Mouse (Mus musculus): ENCODE measurements around the gene Gatad1. TPM values are rescaled to one million over a fixed set of nuclear protein-coding genes. Genes with fewer than 3 reads are reported as not detected.
A peak's percentile ranks its signal among the peaks of the same experiment; 100 is the strongest.
"Not testable (repeated sequence)": the region's sequence is repeated elsewhere in the genome, so short reads cannot be mapped to it uniquely, and the experiment has no call there.

Gene Gatad1
- total RNA-seq, 2 experiments from 2014 or later = 100.0 to 107 TPM

DNA sequence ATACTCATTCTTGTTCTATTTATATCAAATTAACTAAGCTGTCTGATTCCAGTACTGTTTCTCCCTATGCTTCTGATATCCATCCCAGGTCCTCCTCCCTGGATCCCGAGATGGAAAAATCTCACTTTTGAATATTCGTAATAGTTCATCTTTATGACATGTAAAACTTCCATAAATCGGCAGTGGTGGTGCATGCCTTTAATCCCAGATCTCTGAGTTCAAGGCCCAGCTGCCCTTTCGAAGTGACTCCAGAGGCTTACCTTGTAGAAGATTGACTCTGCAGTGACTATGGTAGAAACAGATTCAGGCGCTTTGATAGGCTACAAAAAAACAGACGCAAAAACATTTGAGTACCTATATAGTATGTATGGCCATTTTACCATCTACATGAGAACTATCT, 12.4 kb downstream of the Gatad1 start:
- DNase-seq = no peak
- intact Hi-C loops (cut with DNase I) = loop anchor here (5.0 to 10.0 kb wide), 2 partner anchors 88 to 550 kb away; partner anchors contain the start of gene Mterf1b

DNA sequence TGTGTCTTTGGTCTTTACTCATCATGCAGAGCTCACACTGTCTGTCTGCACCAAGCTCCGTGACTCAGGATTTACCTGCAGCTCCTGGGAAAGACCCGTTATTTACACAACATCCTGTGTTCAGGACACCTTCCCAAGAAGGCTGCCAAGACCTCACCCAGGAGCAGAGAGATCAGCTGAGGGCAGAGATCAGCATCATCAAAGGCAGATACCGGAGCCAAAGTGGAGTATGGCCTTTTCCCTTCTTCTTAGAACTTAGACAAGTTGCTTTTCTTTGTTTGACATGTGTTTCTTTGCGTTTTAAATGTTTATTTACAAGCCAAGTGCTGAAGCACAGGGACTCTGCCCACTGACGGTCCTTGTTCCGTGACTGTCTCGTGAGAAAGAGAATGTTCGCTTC, 21.7 kb downstream of the Gatad1 start:
- no peak for DNase-seq

DNA sequence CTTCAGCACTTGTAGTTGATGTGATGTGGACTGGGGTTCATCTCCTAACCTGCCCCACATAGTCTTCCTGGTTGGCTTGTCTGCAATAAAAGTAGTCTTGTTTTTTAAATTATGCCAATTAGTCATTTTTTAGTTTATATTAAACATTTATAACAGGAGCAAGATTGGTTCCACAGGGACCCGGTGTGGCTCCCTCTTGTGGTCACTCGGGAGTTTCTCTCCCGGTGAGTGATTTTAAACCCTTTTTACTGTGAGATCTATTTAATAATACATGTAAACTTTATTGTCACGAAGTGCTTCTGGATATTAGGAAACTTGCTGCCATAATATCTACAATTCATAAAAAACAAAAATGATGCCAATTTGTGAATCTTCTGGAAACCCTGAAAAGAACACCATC, 23.0 kb downstream of the Gatad1 start:
- DNase-seq = no peak
- intact Hi-C loops (cut with DNase I) = no loop called here

More for the DNA sequence above, 21.7 kb downstream of the Gatad1 start:
- intact Hi-C loops (cut with DNase I) = no loop called here

DNA sequence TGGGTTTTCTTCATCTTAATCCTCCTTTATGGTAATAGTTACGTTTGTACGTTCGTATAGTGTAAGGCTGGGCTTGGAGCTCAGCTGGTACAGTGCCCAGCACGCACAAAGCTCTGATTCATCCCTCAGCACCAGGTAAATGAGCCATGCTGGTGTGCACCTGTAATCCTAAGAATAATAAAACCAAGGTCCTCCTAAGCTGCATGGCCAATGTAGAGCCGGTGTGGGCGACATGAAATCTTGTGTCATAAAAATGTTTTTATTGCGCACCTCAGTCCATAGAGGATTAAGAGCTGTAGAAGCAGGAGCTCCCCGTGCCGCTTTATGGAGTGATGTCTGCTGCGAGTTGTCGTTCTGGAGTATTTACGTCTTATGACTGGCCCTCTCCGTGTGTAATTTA, 23.7 kb downstream of the Gatad1 start:
- intact Hi-C loops (cut with DNase I) = no loop called here
- DNase-seq = no peak

DNA sequence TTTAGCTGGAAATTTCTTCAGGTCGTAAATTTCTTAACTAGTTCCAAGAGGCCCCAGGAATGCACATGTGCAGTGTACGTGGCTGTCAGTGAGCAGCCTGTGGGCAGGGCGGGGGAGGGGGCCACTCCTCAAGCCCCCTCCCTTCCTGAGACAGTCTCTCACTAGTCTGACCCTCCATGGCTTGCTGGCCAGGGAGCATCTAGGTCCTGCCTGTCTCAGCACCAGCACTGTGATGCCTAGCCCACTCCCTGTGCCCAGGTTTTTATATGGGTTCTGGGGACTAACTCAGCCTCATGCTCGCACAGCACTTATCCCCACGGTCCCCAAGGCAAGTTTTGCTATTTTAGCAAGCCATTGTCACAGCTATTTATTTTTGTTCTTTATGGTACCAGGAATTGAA, 24.7 kb downstream of the Gatad1 start:
- no peak for DNase-seq
- intact Hi-C loops (cut with DNase I) = no loop called here

DNA sequence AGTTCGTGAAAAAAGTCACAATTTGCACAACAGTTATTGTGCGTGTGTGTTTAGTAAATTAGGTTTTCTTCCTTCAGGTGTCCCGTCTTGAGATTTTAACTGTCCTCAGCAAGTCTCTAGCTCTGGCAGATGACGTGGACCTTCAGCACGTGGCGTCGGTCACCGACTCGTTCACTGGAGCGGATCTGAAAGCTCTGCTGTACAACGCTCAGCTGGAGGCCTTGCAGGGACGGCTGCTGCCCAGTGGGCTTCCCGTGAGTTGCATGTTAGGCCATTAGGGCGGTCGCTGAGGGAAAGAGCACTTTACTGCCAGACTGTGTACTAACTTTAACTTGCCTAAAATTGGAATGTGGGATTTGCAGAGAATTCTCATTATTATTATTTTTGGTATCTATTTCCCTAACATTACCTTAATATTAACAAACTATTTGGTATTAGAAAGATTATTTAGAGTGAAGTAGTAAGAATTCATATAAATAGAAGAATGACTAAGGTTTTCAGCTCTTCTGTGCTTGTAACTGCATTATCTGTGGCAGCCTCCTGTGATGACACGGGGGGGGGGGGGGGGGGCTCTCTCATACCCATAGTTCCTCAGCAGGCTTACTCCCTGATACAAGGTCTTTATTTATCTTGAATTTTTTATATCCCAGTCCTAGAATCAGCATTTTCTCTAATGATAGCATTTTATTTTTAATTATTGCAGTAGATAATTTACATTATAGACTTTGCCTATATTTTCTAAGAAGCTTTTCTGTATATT, 25.3 kb downstream of the Gatad1 start:
- intact Hi-C loops (cut with DNase I) = no loop called here
- DNase-seq = no peak

DNA sequence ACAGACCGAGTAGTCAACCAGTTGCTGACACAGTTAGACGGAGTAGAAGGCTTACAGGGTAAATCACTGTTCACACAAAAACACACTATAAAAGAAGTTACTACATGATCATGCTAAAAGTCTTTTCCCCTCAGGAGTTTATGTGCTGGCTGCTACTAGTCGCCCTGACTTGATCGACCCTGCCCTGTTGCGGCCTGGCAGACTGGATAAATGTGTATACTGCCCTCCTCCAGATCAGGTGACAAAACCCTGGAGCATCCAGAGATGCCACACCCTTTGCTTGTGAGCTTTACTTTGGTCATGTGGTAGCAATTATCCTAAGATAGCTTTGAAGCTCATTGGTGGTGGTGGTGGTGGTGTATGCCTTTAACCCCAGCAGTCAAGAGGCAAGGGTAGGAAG, 26.9 kb downstream of the Gatad1 start:
- no peak for DNase-seq
- intact Hi-C loops (cut with DNase I) = no loop called here

DNA sequence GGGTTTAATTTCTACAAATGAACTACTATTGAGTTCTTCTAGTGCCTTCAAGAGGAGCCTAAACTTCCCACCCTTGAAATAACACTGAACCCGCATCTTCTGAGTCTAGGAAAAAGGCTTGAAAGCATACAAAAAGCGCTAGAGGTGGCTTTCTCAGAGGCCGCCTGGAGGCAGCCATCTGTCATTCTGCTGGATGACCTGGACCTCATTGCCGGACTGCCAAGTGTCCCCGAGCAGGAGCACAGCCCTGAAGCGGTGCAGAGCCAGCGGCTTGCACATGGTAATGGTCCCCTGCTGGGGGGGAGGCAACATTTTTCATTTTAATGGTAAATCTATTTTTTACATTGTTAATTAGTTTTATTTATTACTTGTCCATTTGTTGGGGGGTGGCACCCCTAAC, 36.5 kb downstream of the Gatad1 start:
- intact Hi-C loops (cut with DNase I) = no loop called here
- no peak for DNase-seq

DNA sequence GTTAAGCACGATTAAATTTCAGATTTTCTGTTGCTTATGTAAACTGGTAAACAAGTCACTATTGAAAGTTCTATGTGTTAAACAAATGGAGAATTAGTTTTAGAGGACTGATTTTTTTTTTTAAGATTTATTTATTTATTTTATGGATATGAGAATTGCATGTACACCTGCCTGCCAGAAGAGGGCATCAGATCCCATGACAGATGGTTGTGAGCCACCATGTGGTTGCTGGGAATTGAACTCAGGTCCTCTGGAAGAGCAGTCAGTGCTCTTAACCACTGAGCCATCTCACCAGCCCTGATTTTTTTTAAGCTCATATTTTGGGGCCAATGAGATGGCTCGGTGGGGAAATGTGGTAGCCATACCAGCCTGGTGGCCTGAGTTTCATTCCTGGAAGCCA, 45.1 kb downstream of the Gatad1 start:
- DNase-seq; intact Hi-C loops (cut with DNase I): not testable (repeated sequence)

DNA sequence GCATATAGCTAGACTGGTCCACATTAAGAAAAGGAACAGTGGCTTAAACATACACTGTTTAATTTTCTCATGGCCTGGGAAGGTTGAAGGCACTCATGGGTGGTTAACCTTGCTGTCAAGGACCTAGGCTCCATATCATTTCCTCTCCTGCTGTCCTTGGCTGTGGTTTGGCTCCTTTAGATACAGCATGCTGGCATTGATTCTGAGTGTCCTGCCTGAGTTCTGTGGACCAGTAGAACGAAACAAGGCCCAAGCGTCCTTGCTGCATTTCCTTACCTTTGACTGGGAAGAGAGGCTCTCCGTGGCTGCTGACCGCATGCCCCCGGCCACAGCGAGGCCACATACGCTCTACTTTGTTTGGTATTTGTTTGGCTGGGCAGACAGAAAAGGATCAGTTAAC, 47.7 kb downstream of the Gatad1 start:
- intact Hi-C loops (cut with DNase I) = no loop called here
- no peak for DNase-seq

DNA sequence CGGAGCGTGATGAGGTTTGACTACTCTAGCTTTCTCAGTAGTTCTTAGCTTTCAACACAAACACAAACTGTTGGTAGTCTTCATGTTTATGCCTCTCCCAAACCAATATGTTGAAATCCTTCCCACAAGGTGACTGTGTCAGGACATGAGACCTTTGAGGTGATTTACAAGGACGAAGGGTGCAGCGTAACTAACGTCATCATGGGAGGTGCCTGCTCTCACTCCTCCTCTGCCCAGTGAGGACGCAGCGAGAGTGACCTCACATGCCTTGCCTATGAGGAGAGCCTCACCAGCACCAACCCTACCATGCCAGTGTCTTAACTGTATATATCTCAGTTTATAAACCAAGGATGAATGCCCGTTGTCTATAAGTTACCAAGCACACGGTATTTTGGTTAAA, 49.9 kb downstream of the Gatad1 start:
- intact Hi-C loops (cut with DNase I) = no loop called here
- no peak for DNase-seq

DNA sequence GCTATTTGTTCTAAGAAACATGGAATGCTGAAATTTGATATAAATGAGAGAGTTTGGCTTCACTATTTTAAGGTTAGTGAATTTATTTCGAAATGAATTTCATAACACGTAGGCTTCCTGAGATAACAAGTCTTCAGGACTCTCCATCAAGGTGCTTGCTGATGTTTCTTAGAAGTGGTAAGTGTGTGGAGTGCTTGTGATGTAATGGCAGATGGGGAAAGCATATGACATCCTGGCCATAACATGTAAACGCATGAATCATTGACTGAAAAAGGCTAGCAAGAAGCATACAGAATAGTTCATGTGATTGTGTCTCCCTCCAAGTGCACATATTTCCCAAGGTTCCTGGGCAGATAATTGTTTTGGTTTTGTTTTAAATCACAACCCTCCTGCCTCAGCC, 56.2 kb downstream of the Gatad1 start:
- intact Hi-C loops (cut with DNase I) = no loop called here
- no peak for DNase-seq

DNA sequence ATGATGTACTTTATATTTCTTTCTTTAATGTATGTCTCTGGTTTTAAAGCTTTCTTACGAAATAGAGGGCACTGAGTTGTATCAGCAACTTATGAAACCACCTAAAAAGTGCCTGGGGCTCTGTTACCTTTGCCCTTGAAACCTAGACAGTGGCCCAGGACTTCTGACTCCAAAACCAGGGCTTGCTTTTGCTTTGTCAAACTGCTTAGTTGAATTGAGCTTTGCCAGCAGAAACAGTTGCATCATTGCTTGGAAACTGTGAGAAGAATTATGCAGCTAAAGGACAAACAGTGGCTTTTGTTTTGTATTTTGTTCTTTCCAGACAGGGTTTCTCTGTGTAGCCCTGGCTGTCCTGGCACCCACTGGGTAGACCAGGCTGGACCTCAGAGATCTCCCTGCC, 56.7 kb downstream of the Gatad1 start:
- no peak for DNase-seq
- intact Hi-C loops (cut with DNase I) = no loop called here

DNA sequence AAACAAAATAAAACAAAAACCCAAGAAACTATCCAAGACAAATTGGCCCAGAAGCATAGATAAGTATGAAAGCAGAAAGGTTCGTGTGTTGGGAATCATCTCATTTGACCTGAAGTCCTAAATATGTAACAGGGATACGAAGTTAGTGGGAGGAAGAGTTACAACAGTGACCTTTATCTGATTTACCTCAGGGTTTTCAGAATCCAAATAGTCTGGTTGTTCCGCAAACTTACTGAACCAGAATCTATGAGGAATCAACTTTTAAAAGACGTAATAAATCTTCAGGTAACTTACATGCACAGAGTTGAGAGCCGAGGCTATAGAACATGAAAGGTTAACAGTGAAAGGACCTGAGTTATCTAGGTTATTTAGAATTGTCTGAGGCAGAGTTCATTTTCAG, 58.2 kb downstream of the Gatad1 start:
- DNase-seq = no peak
- intact Hi-C loops (cut with DNase I) = no loop called here

DNA sequence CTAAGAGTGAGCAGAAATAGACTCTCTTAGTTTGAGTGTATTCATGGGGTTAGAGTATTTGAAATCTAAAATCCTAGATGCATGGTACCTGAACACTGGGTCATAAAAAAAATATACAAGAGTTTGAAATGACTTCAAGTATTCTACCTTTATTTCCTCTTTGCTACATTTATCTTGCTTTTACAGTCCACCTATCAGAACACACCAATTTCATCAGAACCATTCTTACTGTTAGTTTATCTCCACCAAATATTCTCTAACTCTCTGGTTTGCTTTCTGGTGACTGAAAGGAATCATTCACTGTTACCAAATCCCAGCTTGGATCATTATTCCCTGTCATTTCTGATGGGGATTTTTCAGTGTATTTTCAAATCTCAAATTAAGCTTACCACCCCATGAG, 59.8 kb downstream of the Gatad1 start:
- no peak for DNase-seq
- intact Hi-C loops (cut with DNase I) = loop anchor here (2.0 kb wide), 2 partner anchors 50 to 52 kb away; no protein-coding TSS in a partner anchor

DNA sequence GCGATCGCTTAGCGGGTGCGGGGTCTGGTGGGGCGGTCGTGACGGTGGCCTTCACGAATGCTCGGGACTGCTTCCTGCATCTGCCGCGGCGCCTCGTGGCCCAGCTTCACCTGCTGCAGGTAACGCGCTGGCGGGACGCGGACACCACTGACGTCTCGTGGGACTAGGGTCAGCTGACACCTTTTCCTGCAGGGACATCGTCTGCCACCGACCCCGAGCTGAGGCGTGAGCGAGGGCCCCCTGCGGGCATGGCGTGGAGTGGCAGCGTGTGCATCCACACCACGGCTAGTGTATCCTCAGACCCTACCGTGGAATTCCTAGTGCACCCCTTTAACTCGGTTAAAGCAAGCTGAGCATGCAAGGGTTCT, 60.6 kb downstream of the Gatad1 start, which contains the start of gene Rbm48:
TSS of gene Rbm48 (minus strand) at position 187 of the 368 bp plus-strand sequence.
- intact Hi-C loops (cut with DNase I) = loop anchor here (2.0 kb wide), 2 partner anchors 50 to 52 kb away; no protein-coding TSS in a partner anchor
- peak; percentile 77 to 78 for DNase-seq

DNA sequence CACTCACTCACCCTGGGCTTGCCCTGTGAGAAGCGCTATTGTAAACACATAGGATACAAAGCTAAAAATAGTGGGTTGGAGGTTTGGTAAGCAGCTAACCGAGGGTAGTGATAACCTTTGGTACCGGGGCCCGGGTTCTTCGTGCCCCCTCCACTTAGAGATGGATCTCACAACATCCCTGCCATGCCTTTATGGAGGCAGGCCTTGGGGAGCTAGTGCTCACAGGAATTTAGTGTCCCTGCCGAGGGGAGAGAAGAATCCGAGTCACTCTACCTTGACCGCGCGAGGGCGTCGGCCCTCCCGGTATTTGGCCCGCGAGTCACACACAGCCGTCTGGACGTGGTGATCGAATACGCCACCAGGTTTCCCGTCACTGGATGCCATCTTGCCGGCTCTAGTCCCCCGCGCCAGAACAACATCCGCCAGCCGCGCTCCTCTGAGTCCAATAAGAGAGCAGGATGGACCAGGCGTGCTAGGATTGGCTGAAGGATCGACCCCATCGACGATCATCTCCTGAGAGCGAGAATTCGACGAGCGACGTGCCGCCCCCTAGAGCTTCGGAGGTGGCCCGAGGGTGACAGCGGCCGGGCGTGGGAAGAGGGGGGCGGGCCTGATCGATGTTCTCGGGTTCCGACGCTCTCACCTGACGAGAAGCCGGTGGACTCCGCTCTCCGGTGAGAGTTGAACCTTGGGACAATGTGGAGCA, 61.1 kb downstream of the Gatad1 start, which contains the start of gene Pex1:
TSS of gene Pex1 (plus strand) at position 374 of the 706 bp plus-strand sequence.
- DNase-seq = peak; percentile 91
- intact Hi-C loops (cut with DNase I) = loop anchor here (2.0 kb wide), 2 partner anchors 51 kb away; no protein-coding TSS in a partner anchor

Small RNA genes lying within 50 kb of the gene (microRNA-seq; reads per million reads assigned to microRNA genes)
- gene Gm22926 (ENCODE audit: borderline number of aligned reads in 2 of 2) (0 reads per million in 2 experiments), gene Gm26238 (ENCODE audit: borderline number of aligned reads in 2 of 2) (0 reads per million in 2 experiments)

Other genes with a start within 250 kb of the Gatad1 start
- 10 to 100 TPM; 10.9 to 11.9 TPM for gene Fam133b, start 113.4 kb downstream of the Gatad1 start, total RNA-seq (2021)
- 1 to 10 TPM; 1.6 to 1.7 TPM for gene 1700109H08Rik, start 85.6 kb downstream of the Gatad1 start, total RNA-seq (2021)
- gene Pex1, start 61.1 kb downstream of the Gatad1 start, total RNA-seq (2021) = 1 to 10 TPM; 9.1 to 9.5 TPM
- 1 to 10 TPM; 5.4 to 5.5 TPM for gene Rbm48, start 60.6 kb downstream of the Gatad1 start, total RNA-seq (2021)
- gene Tmbim7, start 6.0 kb downstream of the Gatad1 start, total RNA-seq (2021) = not detected
- 10 to 100 TPM; 21.8 to 24.0 TPM for gene Ankib1, start 145.7 kb upstream of the Gatad1 start, total RNA-seq (2021)
- gene Krit1, start 146.0 kb upstream of the Gatad1 start, total RNA-seq (2021) = 10 to 100 TPM; 30.9 to 33.5 TPM
- not detected for gene Lrrd1, start 188.0 kb upstream of the Gatad1 start, total RNA-seq (2021)
- gene Mterf1a, start 236.7 kb upstream of the Gatad1 start, total RNA-seq (2021) = 1 to 10 TPM; 3.1 TPM

All from heart, postnatal 36 days (tissue).